Mouse (Mus musculus) thymus, postnatal 25 days (tissue): ENCODE measurements around the gene Atp6v0a2.
"Not testable (repeated sequence)": the region's sequence is repeated elsewhere in the genome, so short reads cannot be mapped to it uniquely, and the experiment has no call there.

Experiments used
- DNase-seq: peaks from one replicate; pipeline ENCODE4 v3.0.0; 2022

The Atp6v0a2 gene

DNA sequence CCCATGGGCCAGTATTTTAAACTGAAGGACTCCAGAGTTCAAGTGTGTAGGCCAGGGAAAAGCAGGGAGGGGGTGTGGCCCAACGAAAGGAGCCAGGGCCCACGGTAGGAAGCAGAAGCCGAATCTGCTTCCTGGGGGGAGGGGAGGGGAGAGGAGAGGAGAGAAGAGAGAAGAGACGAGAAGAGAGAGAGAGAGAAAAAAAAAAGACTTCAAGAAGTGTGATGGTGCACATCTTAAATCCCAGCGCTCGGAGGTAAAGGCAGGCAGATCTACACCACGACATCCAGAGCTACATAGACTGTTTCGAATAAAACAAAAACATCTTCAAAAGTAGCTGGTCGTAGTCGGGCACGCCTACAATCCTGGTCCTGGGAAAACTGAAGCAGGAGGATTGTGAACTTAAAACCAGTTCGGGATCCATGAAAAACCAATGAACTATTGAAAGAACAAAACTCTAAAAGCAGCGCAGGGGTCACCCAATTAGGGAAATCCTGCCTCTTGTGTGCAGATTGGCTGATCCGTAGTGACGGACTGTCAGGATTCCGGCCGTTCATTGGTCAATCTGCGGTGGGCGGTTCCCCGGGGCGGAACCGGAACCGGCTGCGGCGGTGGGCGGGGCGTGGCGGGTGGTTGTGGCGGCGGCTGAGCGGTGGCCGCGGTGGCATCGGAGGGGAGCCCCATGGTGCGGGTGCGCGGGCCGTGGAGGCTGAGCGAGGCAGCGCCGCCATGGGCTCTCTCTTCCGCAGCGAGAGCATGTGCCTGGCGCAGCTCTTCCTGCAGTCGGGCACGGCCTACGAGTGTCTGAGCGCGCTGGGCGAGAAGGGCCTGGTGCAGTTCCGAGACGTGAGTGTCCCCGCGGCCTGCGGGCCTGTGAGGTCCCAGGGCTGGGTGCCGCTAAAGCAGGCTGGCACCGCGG is at the start of gene Atp6v0a2:
TSS of gene Atp6v0a2 (plus strand) at position 129 of the 916 bp plus-strand sequence.
- DNase-seq, result peak; percentile 97

- peak; percentile 92 for DNase-seq
Measured at GRCm38 (mm10) chr5:124578633-124579317, 49.6 kb upstream of the Atp6v0a2 start, which contains the start of the genes Eif2b1 and Gtf2h3. Gene Eif2b1 (minus strand): TSS chr5:124579131. Gene Gtf2h3 (plus strand): TSS chr5:124579140.

DNA sequence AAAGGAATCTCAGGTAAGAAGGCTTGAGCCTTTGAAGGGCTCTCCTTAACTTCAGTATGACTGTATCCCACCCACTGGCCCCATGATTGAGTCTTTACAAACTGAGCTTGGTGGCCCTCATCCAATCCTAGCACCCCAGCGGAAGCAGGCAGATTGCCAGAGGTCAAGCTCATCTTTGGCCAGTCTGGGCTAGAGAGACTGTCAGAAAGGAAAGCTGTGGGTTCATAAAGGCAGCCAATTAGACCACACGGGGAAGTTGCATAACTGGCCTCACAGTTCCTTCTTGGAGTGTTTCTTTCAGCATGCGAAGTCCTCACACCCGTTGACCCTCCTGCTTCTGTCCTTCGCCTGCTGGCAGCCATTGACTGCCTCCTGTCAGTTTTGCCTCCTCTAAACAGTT is 45.9 kb upstream of the Atp6v0a2 start:
- DNase-seq, result no peak

DNA sequence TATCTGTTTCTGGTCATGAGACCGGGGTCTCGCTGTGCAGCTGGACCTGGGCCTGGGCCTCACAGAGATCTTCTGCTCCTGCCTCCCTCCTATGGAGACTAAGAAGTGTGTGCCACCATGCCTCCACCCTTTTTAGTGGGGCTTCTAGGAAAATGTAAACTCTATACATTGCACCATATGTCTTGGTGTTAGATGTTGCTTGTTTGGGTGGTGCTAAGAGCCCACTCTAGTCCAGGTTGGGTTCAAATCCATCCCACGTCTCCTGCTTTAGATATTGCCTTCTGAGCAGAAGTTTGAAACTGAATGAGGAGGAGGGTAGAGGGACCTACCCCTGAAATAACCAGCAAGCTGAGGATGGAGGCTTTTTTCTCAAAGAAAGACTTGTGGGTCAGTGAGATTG is 35.6 kb upstream of the Atp6v0a2 start:
- DNase-seq, result no peak

DNA sequence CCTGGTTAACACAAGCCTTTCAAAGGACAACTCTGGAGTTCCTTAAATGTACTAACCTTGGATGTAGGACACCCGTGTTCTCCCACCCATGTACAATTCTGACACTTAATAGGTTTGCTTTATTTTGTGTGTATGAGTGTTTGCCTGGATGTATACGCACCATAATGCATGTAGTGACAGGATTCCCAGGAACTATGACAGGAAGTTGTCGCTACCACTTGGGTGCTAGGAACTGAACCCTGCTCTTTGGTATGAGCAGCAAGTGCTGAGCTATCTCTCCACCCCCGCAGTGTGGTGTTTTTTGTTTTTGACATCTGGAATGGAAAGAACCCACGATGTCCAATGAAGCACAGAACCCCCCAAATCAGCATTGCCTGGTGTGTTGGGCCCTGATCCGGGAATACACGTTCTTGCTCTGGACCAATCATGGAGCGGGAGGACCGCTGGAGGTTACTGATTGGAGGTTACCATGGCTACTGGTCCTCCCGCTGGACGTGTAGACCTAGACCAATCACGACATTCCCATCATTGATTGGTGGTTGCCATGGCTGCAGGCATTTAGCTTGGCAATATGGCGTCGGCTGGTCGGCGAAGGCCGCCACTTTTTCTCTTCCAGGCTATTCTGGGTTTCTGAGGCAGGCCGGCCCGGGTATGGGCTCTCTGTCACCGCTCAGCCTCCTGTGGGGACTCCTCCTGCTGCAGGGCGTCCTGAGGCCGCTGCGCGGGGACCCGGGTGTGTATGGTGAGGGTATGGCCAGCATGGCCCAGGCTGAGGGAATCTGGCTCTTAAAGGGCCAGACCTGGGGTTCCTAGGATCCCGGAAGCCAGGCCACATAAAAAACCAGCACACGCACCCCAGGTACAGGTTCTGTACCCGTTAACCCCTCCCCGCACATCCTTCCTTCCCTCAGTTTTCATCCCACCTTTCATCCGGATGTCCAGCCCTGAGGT is 29.9 kb upstream of the Atp6v0a2 start:
- peak; percentile 46 for DNase-seq

DNA sequence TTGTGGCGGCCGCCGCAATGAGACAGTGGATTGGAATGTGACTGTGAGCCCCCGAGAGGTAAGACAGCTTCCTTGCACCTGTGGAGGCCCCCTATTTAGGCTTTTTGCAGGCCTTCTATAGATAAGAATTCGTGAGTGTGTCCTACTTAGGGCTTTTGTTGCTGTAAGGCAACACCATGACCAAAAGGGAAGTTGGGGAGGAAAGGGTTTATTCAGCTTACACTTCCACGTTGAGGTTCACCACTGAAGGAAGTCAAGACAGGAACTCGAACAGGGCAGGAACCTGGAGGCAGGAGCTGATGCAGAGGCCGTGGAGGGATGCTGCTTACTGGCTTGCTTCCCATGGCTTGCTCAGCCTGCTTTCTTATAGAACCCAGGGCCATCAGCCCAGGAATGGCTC is 28.6 kb upstream of the Atp6v0a2 start:
- DNase-seq, result not testable (repeated sequence)

- peak; percentile 78 for DNase-seq
Measured at GRCm38 (mm10) chr5:124602349-124602748, 26.0 kb upstream of the Atp6v0a2 start.

GRCm38 (mm10) chr5:124604296-124604695 is 24.1 kb upstream of the Atp6v0a2 start:
- no peak for DNase-seq

- no peak for DNase-seq
Measured at GRCm38 (mm10) chr5:124605041-124605622, 23.2 kb upstream of the Atp6v0a2 start.

DNA sequence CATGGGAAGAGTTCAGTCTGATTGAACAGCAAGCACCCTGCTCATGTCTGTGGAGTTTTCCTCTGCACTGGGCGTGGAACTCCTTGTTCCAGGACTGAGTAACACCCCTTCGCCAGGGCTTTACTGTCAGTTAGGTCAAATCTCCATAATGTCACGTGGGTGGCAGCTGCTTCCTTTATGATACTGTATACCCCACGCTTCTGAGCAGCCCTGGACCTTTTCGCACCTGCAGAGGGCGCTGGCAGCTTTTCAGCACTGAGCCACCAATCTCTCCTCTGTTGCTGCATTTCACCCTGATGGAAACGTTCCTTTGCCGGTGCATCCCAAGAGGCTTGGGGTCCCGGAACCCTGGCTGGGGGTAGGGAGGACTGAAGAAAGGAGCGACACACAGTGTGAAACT is 17.4 kb upstream of the Atp6v0a2 start:
- peak; percentile 65 for DNase-seq

DNA sequence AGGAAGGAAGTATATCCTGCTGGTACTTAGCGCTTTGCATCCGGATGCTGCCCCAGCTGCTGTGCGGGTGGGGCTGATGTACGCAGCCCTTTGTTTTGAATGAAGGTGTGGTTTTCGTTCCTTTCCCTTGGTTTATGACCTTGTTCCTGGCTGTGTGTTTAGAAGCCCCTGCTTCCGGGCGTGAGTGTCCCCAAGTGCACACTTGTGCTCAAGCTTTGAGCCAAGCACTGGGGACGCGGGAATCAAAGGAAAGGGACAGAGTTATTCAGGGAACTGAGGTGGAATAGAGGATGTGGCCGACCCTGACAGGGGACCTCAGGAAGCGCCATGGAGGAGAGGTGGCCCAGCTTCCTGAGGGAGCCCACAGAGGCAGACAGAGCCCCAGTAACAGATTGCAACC is 13.7 kb upstream of the Atp6v0a2 start:
- peak; percentile 58 for DNase-seq

- no peak for DNase-seq
Measured at GRCm38 (mm10) chr5:124618711-124619110, 9.7 kb upstream of the Atp6v0a2 start.

GRCm38 (mm10) chr5:124621362-124621761 is 7.0 kb upstream of the Atp6v0a2 start:
- DNase-seq, result no peak

- no peak for DNase-seq
Measured at GRCm38 (mm10) chr5:124622890-124623289, 5.5 kb upstream of the Atp6v0a2 start.

GRCm38 (mm10) chr5:124624291-124624690 is 4.1 kb upstream of the Atp6v0a2 start:
- no peak for DNase-seq

- no peak for DNase-seq
Measured at GRCm38 (mm10) chr5:124629641-124630040, 1.3 kb downstream of the Atp6v0a2 start.

DNA sequence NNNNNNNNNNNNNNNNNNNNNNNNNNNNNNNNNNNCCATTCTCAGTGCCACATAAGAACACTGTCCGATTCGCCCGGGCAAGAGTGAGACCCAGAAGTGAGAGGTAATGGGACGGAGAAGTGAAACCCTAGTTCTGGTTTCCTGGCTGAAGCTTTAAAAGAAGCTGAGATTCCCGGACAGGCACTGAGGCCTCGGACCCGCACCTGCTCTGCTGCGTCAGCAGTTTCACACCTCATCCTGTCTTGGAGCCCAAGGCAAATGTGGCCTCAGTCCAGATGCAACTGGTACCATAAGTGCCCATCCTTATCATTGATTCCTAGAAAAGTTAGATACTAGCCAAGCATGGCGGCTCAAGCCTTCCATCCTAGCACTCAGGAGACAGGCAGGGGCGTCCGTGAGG is 3.3 kb downstream of the Atp6v0a2 start:
- DNase-seq, result no peak

GRCm38 (mm10) chr5:124632461-124632860 is 4.1 kb downstream of the Atp6v0a2 start:
- peak; percentile 41 for DNase-seq

GRCm38 (mm10) chr5:124633425-124633824 is 5.0 kb downstream of the Atp6v0a2 start:
- DNase-seq, result peak; percentile 60

DNA sequence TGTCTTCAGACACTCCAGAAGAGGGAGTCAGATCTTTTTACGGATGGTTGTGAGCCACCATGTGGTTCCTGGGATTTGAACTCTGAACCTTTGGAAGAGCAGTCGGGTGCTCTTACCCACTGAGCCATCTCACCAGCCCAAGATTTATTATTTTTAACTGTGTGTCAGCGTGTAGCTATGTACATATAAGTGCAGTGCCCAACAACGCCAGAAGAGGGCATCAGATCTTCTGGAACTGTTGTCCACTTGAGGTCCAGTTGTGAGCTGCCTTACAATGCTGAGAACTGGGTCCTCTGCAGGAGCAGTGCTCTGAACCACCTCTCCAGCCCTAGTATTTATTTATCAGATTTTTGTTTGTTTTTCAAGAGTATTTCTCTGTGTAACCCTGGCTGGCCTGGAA is 6.7 kb downstream of the Atp6v0a2 start:
- not testable (repeated sequence) for DNase-seq

DNA sequence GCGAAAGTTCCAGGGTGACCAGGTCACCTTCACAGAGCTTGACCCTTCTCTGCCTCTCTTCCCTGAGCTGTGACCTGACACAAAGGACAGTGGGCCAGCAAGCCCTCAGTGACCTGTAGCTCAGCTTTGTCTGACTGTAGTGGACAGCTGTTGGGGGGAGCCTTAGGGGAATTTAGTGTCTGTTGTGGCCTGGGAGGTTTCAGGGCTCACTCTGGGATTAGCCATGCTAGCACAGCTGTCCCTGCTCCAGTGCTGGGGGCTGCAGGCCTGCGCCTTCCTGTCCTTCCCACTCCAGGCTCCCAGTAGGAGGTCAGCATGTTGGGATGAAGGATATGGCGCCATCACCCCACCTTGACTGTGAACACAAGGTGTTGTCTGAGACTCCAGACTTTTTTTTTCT is 7.8 kb downstream of the Atp6v0a2 start:
- DNase-seq, result no peak

GRCm38 (mm10) chr5:124636694-124637093 is 8.3 kb downstream of the Atp6v0a2 start:
- DNase-seq, result no peak
